Mouse (Mus musculus) liver, embryonic 14.5 days (tissue): Measurements from ENCODE around the gene Sh3tc1. TPM values are rescaled to one million over a fixed set of nuclear protein-coding genes. Genes with fewer than 3 reads are reported as not detected.

ENCODE experiments used
- ATAC-seq: fragments of 200-750 bp; cut with Nextera tagmentation; 2 replicates; pipeline ENCODE4 v1.8.0; 2017; ENCODE audit warnings: moderate number of reproducible peaks, mild to moderate bottlenecking, moderate library complexity; ENCODE audit not compliant: insufficient read depth
- DNase-seq, 3 experiments: peaks; one replicate each; pipeline ENCODE4 v3.0.0-alpha.2; 2012 to 2013; ENCODE audit warnings: low read depth in 3 of 3, low spot score in 3 of 3
- H3K27ac ChIP-seq: fragments of 300-500 bp; sonication (generic); 2 replicates; pipeline ENCODE4 v1.5.1; 2014; ENCODE audit warnings: moderate library complexity, mild to moderate bottlenecking, control low read depth, inconsistent platforms
- H3K27me3 ChIP-seq: fragments of 300-500 bp; sonication (generic); 2 replicates; pipeline ENCODE4 v1.6.1; 2014; ENCODE audit warnings: mild to moderate bottlenecking, low read length, moderate library complexity; ENCODE audit not compliant: control insufficient read depth, insufficient read depth
- H3K36me3 ChIP-seq: fragments of 300-500 bp; sonication (generic); replicated peaks from 2 replicates; pipeline ENCODE4 v1.6.1; 2014; ENCODE audit warnings: low read depth; ENCODE audit not compliant: control insufficient read depth, insufficient read depth
- H3K4me1 ChIP-seq, 2 experiments: fragments of 200-500 bp in 1 of 2; fragments of 300-500 bp in 1 of 2; sonication (generic) in 1 of 2; replicated peaks; 2 replicates each; pipeline ENCODE4 v1.6.1; 2012 to 2014; ENCODE audit warnings: antibody characterized with exemption in 1 of 2, inconsistent platforms in 1 of 2, low read length in 1 of 2; ENCODE audit not compliant: control insufficient read depth in 2 of 2, insufficient read depth in 2 of 2
- H3K4me2 ChIP-seq: fragments of 300-500 bp; sonication (generic); 2 replicates; pipeline ENCODE4 v1.6.1; 2014; ENCODE audit warnings: low read depth, mild to moderate bottlenecking, control low read depth, moderate library complexity
- H3K4me3 ChIP-seq, 2 experiments: fragments of 200-500 bp in 1 of 2; fragments of 300-500 bp in 1 of 2; sonication (generic) in 1 of 2; 2 replicates each; pipeline ENCODE4 v1.5.1; 2012 to 2014; ENCODE audit warnings: low read depth in 2 of 2, low read length in 2 of 2, mild to moderate bottlenecking in 2 of 2, control low read depth in 1 of 2, inconsistent platforms in 1 of 2, moderate library complexity in 1 of 2; ENCODE audit not compliant: insufficient read depth in 1 of 2
- H3K9ac ChIP-seq: fragments of 300-500 bp; sonication (generic); replicated peaks from 2 replicates; pipeline ENCODE4 v1.6.1; 2014; ENCODE audit warnings: mild to moderate bottlenecking, control low read depth, moderate library complexity
- H3K9me3 ChIP-seq: fragments of 300-500 bp; sonication (generic); 2 replicates; pipeline ENCODE4 v1.6.1; 2016; ENCODE audit warnings: low read length, mixed read lengths; ENCODE audit not compliant: control insufficient read depth
- CTCF ChIP-seq: IDR thresholded peaks from 2 replicates; pipeline ENCODE4 v1.5.1; 2016; ENCODE audit warnings: antibody characterized with exemption, low read depth, control low read depth
- EP300 ChIP-seq: IDR thresholded peaks from 2 replicates; pipeline ENCODE4 v1.6.1; 2016; ENCODE audit warnings: antibody characterized with exemption, low read depth
- WGBS: fragments of 180-500 bp; shearing (Covaris S2); extraction: QIAGEN DNeasy Blood & Tissue Kit; methylation state at CpG from one replicate; pipeline ENCODE4 v1.1.7; 2014; ENCODE audit not compliant: insufficient replicate concordance; 5-methylcytosine and 5-hydroxymethylcytosine counted together
- polyA plus RNA-seq, 2 experiments: library from polyadenylated mRNA; depleted of rRNA in 1 of 2; stranded (reverse) in 1 of 2; unstranded in 1 of 2; fragments of >200 nt; fragmentation: Nextera tagmentation in 1 of 2; extraction: Ambion mirVana in 1 of 2; gene quantifications; 2 replicates each; pipeline versions ENCODE4 v1.2.1 to v1.2.3; 2012 to 2014

Gene Sh3tc1
- polyA plus RNA-seq, 2 experiments = 0.93 to 1.8 TPM

DNA sequence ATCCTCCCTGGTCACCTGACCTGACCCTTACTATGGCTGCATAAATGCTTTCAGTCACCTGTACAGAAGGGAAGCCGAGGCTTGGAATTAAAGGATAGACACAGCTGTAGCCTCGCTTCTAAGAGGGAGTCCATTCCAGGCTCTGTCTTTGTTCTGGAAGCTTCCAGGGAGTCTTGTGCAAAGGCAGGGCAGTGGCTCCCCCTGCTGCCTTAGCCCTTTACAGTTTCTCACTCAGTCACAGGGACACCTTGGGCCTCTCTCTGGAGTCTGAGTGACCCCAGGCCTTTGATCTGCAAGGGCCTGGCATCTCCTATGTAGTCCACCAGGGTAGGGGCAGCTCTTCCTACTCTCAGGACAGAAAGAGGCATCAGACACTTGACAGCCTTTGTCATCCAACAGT lies 58.8 kb downstream of the Sh3tc1 start:
- peaks cover 19% of the 10 kb centered on the region for H3K27me3 ChIP-seq
- H3K4me1 ChIP-seq = peaks cover 0 to 6% of the 10 kb centered on the region in 2 experiments; a peak in 2 of 4 replicates
- H3K27ac ChIP-seq = no peak overlapping the region
- H3K4me2 ChIP-seq = no peak overlapping the region
- ATAC-seq = no peak
- TF ChIP-seq EP300 (no peak), CTCF (peak; percentile 38)
- H3K9me3 ChIP-seq = no peaks in the 10 kb centered on the region
- H3K36me3 ChIP-seq = no peaks in the 10 kb centered on the region
- DNase-seq = no peak
- H3K4me3 ChIP-seq = no peak overlapping the region
- no peak overlapping the region for H3K9ac ChIP-seq
- 46% methylated on average over 2 of the region's 2 CpGs for WGBS

DNA sequence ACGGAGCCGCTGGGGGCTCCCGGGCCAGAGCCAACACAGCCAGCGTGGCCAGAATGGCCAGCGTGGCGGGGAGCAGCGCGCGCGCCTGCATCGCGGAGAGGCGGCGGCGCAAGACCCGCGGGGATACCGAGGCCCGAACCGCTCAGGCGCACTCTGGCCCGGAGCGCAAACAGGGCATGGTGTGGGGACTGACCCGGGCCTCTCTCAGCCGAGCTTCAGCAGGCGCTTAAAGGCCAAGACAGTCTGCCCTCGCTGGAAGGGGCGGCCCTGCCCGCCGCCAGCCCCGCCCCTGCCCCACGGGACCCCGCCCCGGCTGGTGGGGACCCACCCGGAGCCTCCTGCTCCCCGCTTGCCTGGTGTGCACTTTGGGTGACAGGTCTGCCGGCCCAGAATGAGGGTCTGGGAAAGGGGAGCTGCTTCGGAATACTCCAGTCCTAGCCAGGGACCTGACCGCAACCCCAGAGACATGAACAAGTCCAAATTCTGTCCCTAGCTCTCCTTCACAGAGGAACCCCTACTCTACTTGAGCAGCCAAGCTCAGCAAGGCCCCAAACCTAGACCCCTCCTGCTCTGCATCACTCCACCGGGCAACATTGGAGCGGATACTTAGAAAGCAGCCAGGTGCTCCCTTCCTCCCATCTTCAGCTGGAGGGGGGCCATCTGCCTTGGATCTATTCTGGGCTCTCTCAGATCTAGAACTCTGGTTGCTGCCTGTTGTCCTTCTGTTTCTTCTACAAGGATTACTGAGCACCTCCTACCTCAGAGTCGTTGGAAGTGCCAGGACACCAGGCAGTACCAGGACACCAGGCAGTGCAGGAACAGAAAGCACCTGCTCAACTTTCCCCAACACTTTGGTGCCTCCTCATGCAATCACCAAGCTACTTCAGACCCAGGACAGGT lies 60.3 kb downstream of the Sh3tc1 start, which contains the start of gene Htra3:
Gene Htra3, minus strand, starts transcription at position 527 of the 900 bp plus-strand sequence.
- no peak within 1 kb of the TSS for H3K27ac ChIP-seq
- H3K4me2 ChIP-seq = peak within 1 kb of the TSS; percentile 11; the same call in 1 of the 2 replicates
- ATAC-seq (no peak), DNase-seq (no peak)
- H3K27me3 ChIP-seq = peaks cover 19% of the 10 kb centered on the region
- no peak within 1 kb of the TSS for H3K9ac ChIP-seq
- WGBS = 9% methylated on average over 41 of the region's 42 CpGs
- no peaks in the 10 kb centered on the region for H3K36me3 ChIP-seq
- 0 out of 4 replicates have a peak within 1 kb of the TSS, but pooled peaks of 1 of the 2 experiments have one; percentile 4 for H3K4me3 ChIP-seq
- H3K4me1 ChIP-seq = no peaks in the 10 kb centered on the region
- no peaks in the 10 kb centered on the region for H3K9me3 ChIP-seq
- TF ChIP-seq EP300 (no peak), CTCF (no peak)

DNA sequence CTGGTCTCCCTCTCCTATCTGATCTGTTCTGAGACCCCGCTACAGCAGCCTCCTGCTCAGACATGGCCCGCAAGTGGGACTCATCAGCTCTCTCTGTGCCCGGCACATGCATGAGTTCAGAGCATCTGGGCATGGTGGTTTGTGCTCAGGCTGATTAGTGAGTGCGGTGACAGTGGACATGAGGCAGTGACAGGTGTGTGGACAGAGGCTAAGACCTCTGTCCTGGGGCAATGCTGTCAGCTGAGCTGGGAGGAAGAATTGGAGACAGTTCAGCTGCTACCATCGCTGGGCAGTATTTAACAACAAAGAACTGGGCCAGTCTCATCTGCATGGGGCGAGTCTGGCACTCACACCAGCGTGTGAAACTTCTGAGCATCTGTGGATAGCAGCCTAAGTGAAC lies 62.8 kb downstream of the Sh3tc1 start:
- no peak for ATAC-seq
- Histone ChIP-seq H3K9ac (no peak overlapping the region), H3K36me3 (no peaks in the 10 kb centered on the region), H3K27me3 (peaks cover 19% of the 10 kb centered on the region), H3K4me3 (no peak overlapping the region), H3K27ac (no peak overlapping the region), H3K4me1 (peaks cover 0 to 5% of the 10 kb centered on the region in 2 experiments; a peak in 1 of 4 replicates), H3K4me2 (no peak overlapping the region), H3K9me3 (no peaks in the 10 kb centered on the region)
- WGBS = 64% methylated on average over 7 of the region's 7 CpGs
- DNase-seq = no peak
- TF ChIP-seq CTCF (no peak), EP300 (no peak)

DNA sequence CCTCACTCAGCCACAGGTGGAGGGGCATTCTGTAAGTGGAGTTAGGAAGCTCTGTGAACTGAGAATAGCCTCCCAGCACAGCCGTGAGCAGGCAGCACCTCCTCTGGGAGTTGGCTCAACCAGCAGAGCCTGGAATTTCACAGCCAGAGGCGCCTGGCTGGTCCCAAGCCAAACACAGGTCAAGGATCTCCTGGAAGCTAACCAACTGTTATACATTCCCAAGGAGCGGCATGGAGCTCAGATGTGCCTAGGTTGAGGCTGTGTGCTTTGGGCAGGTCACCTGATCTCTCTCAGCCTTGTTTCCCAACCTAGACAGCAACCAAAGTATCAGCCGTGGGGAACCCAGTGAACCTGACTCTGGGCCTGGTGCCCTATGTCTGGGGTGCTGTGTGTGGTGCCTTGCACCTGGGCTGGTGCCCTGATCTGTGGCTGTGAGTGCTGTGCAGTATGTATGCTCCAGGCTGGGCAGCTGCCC lies 65.7 kb downstream of the Sh3tc1 start:
- Histone ChIP-seq H3K9ac (no peak overlapping the region), H3K4me1 (peaks cover 0 to 5% of the 10 kb centered on the region in 2 experiments; a peak in 1 of 4 replicates), H3K36me3 (no peaks in the 10 kb centered on the region), H3K9me3 (no peaks in the 10 kb centered on the region), H3K27ac (no peak overlapping the region), H3K4me3 (no peak overlapping the region), H3K4me2 (no peak overlapping the region), H3K27me3 (peaks cover 12% of the 10 kb centered on the region)
- no peak for TF ChIP-seq EP300
- no peak for TF ChIP-seq CTCF
- DNase-seq (no peak), ATAC-seq (no peak)
- 52% methylated on average over 4 of the region's 4 CpGs for WGBS

DNA sequence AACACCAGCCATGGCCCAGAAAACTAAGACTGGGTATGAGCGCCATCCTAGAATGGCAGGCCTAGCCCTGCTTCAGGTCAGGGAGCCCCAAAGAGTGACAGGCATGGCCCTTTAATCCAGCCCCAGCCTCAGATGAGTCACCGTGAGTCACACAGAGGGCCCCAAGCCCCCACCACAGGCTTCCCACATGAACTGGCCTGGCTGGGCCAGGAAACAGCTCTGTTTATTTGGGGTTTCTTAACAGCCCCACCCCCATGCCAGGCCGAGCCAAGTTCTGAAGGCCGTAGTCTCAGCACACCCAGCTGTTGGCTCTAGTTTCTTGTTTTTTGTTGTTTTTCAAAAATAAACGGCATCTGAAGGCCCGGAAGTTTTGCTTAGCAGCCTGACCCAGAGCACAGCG lies 66.7 kb downstream of the Sh3tc1 start:
- H3K27me3 ChIP-seq = peaks cover 4% of the 10 kb centered on the region
- ATAC-seq (no peak), DNase-seq (peak in 1 of 3 experiments; percentile 32)
- no peak overlapping the region for H3K27ac ChIP-seq
- H3K36me3 ChIP-seq = no peaks in the 10 kb centered on the region
- no peaks in the 10 kb centered on the region for H3K9me3 ChIP-seq
- TF ChIP-seq CTCF (no peak), EP300 (no peak)
- no peak overlapping the region for H3K9ac ChIP-seq
- WGBS = 27% methylated on average over 7 of the region's 7 CpGs
- peaks cover 0 to 5% of the 10 kb centered on the region in 2 experiments; a peak in 1 of 4 replicates for H3K4me1 ChIP-seq
- H3K4me3 ChIP-seq = no peak overlapping the region
- H3K4me2 ChIP-seq = no peak overlapping the region
